Mouse (Mus musculus) ES-Bruce4 (cell line): Measurements from ENCODE around the gene Selplg. TPM values are rescaled to one million over a fixed set of nuclear protein-coding genes. Genes with fewer than 3 reads are reported as not detected.

Source experiments
- H3K27ac ChIP-seq: 2 replicates; pipeline ENCODE4 v1.5.1; 2012; ENCODE audit warnings: low read length, inconsistent platforms; ENCODE audit not compliant: insufficient read depth
- H3K27me3 ChIP-seq: 2 replicates; pipeline ENCODE4 v1.6.1; 2012; ENCODE audit warnings: mild to moderate bottlenecking, low read length, inconsistent platforms; ENCODE audit not compliant: control insufficient read depth, poor library complexity, insufficient read depth, severe bottlenecking
- H3K36me3 ChIP-seq: 2 replicates; pipeline ENCODE4 v1.6.1; 2012; ENCODE audit warnings: inconsistent platforms, mild to moderate bottlenecking, low read length, moderate library complexity; ENCODE audit not compliant: control insufficient read depth, poor library complexity, insufficient read depth, severe bottlenecking
- H3K4me1 ChIP-seq: one replicate; pipeline ENCODE4 v1.8.1; 2011; ENCODE audit warnings: low read length; ENCODE audit not compliant: control insufficient read depth, insufficient read depth
- H3K4me3 ChIP-seq: 2 replicates; pipeline ENCODE4 v1.5.1; 2011; ENCODE audit warnings: low read depth, mild to moderate bottlenecking, low read length
- H3K9ac ChIP-seq: 2 replicates; pipeline ENCODE4 v1.6.1; 2012; ENCODE audit warnings: low read depth, mild to moderate bottlenecking, inconsistent platforms; ENCODE audit not compliant: poor library complexity, severe bottlenecking
- H3K9me3 ChIP-seq: replicated peaks from 2 replicates; pipeline ENCODE4 v1.6.1; 2012; ENCODE audit warnings: mild to moderate bottlenecking, low read length, inconsistent platforms; ENCODE audit not compliant: control insufficient read depth, poor library complexity, insufficient read depth, severe bottlenecking
- CTCF ChIP-seq: IDR thresholded peaks from one replicate; pipeline ENCODE4 v1.8.1; 2011; ENCODE audit warnings: low read depth, low read length
- EP300 ChIP-seq: IDR thresholded peaks from 2 replicates; pipeline ENCODE4 v1.6.1; 2011; ENCODE audit warnings: low read depth, low read length; ENCODE audit not compliant: insufficient read depth
- POLR2A ChIP-seq: IDR thresholded peaks from one replicate; pipeline ENCODE4 v1.8.1; 2011; ENCODE audit warnings: low read length; ENCODE audit not compliant: insufficient read depth
- polyA plus RNA-seq: library from polyadenylated mRNA; stranded (reverse); fragments of >200 nt; gene quantifications from 2 replicates; pipeline ENCODE4 v1.2.4, GENCODE M21; 2011; ENCODE audit warnings: low read depth; ENCODE audit not compliant: missing spikeins, insufficient read depth, insufficient read length

Selplg gene
- polyA plus RNA-seq, 1 experiment = 0.72 TPM

DNA sequence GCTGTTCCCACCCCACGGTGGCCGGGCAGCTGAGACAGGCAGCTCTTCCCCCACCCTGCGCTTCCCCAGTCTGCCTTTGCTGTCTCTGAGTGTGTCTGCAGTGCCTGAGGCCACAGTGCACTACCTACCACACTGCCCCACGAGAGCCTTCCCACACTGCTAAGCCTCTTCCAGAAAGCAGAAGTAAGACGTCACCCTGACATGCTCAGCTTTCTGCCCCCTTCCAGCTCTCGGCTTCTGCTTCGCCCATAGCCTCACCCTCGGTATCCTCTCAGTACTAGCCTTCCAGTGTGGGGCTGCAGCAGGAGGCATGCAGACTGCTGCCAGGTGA lies 55.6 kb downstream of the Selplg start:
- H3K27ac ChIP-seq = no peak overlapping the region
- H3K9ac ChIP-seq = no peak overlapping the region
- TF ChIP-seq EP300 (no peak), POLR2A (no peak)
- H3K4me1 ChIP-seq = no peaks in the 10 kb centered on the region
- H3K36me3 ChIP-seq = peaks cover 6% of the 10 kb centered on the region; the same call in 1 of the 2 replicates
- no peaks in the 10 kb centered on the region for H3K27me3 ChIP-seq
- H3K9me3 ChIP-seq = no peaks in the 10 kb centered on the region
- no peak overlapping the region for H3K4me3 ChIP-seq

DNA sequence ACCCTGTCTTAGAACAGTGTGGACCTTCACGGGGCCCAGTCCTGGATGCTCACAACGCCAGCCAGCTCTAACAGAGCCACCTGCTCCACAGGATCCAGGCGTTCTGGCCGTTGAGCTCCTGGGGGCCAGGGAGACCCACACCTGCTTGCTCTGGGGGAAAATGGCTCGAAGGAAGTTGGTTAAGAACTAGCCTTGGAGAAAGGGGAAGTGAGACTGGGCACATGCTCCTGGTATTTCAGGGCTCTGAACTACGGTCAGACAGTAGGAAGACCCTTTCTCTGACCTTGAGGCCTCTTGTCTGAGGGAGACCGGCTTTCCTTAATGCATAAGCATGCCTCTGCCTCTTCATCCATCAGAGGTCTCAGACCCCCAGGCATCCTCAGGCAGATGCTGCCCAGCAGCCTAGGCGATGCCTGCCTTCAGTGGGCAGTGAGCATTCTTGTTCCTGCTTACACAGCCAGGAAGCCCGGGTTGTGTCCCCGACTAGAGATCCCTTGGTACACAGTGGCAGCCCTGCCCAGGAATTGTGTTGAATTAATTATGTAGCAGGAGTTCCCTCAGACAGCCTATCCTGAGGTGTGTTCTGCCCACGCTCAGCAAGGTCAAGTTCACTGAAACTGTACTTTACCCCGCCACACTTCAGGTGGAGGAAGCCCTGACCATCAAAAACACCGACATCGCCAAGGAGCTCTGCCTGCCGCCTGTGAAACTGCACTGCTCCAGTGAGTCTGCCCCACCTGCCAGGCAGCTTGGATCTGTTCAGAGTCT lies 56.1 kb downstream of the Selplg start:
- H3K36me3 ChIP-seq = peaks cover 6% of the 10 kb centered on the region; the same call in 1 of the 2 replicates
- no peak overlapping the region for H3K27ac ChIP-seq
- H3K9ac ChIP-seq = no peak overlapping the region
- no peak overlapping the region for H3K4me3 ChIP-seq
- TF ChIP-seq EP300 (no peak), POLR2A (no peak)
- H3K9me3 ChIP-seq = no peaks in the 10 kb centered on the region
- H3K27me3 ChIP-seq = no peaks in the 10 kb centered on the region
- H3K4me1 ChIP-seq = no peaks in the 10 kb centered on the region

DNA sequence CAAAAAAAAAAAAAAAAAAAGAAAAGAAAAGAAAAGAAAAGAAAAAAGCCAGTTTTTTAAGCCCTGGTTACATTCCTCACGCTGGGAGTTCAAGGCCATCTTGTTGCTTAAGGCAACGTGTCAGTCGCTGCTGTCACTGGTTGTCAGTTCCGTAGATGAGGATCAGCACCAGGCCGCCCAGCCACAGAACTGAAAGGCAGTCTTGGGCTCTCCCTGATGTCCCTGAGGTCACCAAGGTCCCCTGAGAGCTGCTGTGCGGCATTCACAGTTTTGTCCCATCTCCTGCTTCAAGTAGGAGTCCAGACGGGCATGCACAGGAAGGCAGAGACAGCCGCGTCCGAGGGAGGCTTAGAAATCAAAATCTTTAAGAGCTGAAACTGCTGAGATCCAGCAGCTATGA lies 56.9 kb downstream of the Selplg start:
- Histone ChIP-seq H3K4me3 (no peak overlapping the region), H3K4me1 (no peaks in the 10 kb centered on the region), H3K36me3 (peaks cover 6% of the 10 kb centered on the region; the same call in 1 of the 2 replicates), H3K9ac (no peak overlapping the region), H3K27me3 (no peaks in the 10 kb centered on the region), H3K9me3 (no peaks in the 10 kb centered on the region), H3K27ac (no peak overlapping the region)
- TF ChIP-seq EP300 (no peak), POLR2A (no peak), CTCF (no peak)

DNA sequence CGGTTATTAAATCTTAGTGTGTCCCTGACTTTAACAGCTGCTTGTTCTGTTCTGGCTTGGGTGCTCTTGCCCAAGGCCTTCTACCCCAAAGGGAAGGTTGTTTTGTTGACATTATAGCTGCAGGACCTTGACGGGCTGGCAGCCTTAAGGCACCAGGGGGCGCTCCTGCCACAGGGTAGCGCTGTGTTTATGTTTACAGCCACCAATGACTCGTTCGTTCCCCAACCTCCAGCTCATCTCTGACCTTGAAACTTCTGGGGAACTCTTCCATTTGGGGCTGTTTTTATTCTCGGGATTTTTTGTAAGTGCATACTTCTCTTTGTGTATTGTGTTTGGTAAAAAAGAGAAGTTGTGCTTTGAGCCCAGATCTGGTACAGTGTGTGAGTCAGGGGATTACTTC lies 58.8 kb downstream of the Selplg start:
- Histone ChIP-seq H3K4me3 (peak overlapping the region; percentile 56), H3K9ac (peak overlapping the region; percentile 76; the same call in 1 of the 2 replicates), H3K4me1 (no peaks in the 10 kb centered on the region), H3K27ac (no peak overlapping the region), H3K27me3 (no peaks in the 10 kb centered on the region), H3K36me3 (peaks cover 6% of the 10 kb centered on the region; the same call in 1 of the 2 replicates), H3K9me3 (no peaks in the 10 kb centered on the region)
- TF ChIP-seq CTCF (peak; percentile 97), EP300 (0 out of 2 replicates have a peak, but pooled peaks have one; percentile 38), POLR2A (no peak)

DNA sequence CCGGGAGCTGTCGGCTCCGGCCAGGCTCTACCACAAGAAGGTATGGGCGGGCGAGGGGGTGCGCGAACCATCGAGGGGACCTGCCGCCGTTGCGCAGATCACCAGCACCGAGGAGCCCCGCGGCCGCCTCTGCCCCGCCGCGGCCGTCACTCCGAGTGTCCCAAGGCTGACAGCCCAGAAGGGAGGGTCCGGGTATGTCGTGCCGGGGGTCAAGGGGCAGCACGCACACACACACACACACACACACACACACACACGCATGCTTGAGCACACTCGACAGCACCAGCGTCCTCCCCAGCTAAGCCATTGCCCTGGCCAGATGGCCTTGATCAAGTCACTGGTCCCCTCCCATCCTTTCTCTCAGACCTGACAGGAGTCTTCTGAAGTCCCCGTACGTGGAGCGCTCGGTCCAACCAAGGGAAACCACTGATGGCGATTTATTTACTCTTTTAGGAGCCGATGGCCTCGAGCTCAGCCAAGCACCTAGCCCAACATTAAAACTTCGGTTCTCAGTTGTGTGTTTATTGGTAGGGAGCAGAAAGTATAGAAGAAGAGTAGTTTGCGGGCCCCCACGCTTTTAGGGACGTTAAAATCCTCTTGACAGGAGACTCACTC lies 59.4 kb downstream of the Selplg start:
- Histone ChIP-seq H3K9ac (peak overlapping the region; percentile 76), H3K27ac (no peak overlapping the region), H3K9me3 (no peaks in the 10 kb centered on the region), H3K4me3 (peak overlapping the region; percentile 100), H3K4me1 (no peaks in the 10 kb centered on the region), H3K27me3 (no peaks in the 10 kb centered on the region), H3K36me3 (peaks cover 6% of the 10 kb centered on the region; the same call in 1 of the 2 replicates)
- TF ChIP-seq CTCF (no peak), POLR2A (no peak)

DNA sequence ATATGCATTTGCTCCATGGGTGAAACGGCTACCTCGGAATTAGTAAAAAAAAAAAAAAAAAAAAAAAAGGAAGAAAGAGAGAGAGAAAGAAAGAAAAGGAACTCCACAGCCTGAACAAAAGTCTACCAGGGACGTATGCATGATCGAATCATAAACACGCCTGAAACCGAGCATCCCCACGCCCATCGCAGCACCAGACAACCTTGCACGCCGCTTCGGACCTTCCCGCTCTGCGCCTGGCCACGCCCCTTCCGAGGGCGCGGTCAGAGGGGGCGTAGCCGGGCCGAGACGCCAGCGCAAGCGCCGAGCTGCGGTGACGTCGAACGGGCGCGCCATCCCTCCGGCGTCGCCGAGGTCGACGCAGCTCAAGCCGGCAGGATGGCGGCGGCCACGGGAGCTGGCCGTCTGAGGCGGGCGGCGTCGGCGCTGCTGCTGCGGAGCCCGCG lies 60.0 kb downstream of the Selplg start, which contains the start of the genes Sart3 and Iscu:
TSS of gene Sart3 (minus strand) at position 61 of the 446 bp plus-strand sequence.
TSS of gene Iscu (plus strand) at position 299 of the 446 bp plus-strand sequence.
- Histone ChIP-seq H3K27ac (peak within 1 kb of the TSS; percentile 53), H3K4me1 (no peaks in the 10 kb centered on the region), H3K9me3 (no peaks in the 10 kb centered on the region), H3K27me3 (no peaks in the 10 kb centered on the region), H3K9ac (peak within 1 kb of the TSS; percentile 90), H3K36me3 (peaks cover 8% of the 10 kb centered on the region; the same call in 1 of the 2 replicates), H3K4me3 (peak within 1 kb of the TSS; percentile 100)
- TF ChIP-seq CTCF (no peak), EP300 (peak; percentile 53; the same call in 1 of the 2 replicates), POLR2A (peak; percentile 98)
